Mouse (Mus musculus) lung, postnatal 25 days (tissue): ENCODE measurements around the gene Foxp3.

Source experiments
- DNase-seq: peaks from one replicate; pipeline ENCODE4 v3.0.0; 2022; ENCODE audit warnings: low spot score

Gene Foxp3

DNA sequence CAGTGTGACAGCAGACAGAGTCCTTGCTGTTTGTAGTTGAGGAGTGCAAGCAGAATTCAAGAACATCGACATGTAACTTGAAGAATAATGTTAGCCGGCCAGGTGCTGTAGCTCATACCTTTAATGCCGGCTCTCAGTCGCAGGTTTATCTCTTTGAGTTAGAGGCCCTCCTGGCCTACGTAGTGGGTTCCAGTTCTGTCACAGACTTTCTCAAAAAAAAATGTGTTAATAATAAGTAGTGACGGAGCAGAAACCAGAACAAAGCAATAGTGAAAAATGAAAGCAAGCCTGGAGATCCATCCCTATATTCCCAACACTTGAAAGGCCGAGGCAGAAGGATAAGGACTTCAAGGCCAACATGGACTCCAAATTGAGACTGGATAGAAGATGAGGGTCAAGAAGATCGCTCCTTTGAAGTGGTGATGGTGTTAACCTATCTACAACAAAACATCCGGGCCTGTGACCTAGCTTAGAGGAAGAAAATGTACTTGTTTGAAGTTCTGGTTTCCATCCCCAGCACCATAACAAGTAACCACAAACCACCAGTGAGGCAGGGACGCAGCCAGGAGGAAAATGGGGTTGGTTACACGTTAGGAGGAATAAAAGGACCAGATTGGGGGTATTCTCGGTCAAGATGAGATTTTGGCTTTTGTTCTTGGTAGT is 44.6 kb downstream of the Foxp3 start:
- DNase-seq: no peak

DNA sequence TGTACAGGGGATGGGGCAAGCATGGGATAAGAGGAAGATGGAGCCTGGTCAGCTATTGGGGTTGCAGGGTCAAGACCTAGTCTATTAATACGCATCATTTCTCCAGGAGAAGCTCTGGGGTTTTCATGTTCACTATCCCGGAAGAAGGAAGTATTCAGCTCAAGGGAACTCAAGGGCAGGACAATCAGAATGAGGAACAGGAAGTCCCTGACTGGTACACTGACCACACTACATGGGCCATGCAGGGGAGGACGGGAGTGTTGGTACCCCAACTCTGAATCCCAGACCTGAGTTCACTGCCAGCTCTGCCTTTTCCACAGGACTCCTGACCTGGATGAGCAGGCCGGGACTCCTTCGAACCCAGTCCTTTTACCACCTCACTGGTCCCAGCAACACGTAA is 59.1 kb downstream of the Foxp3 start:
- no peak for DNase-seq

- no peak for DNase-seq
Observed at GRCm38 (mm10) chrX:7635101-7635500, 61.7 kb downstream of the Foxp3 start.

DNA sequence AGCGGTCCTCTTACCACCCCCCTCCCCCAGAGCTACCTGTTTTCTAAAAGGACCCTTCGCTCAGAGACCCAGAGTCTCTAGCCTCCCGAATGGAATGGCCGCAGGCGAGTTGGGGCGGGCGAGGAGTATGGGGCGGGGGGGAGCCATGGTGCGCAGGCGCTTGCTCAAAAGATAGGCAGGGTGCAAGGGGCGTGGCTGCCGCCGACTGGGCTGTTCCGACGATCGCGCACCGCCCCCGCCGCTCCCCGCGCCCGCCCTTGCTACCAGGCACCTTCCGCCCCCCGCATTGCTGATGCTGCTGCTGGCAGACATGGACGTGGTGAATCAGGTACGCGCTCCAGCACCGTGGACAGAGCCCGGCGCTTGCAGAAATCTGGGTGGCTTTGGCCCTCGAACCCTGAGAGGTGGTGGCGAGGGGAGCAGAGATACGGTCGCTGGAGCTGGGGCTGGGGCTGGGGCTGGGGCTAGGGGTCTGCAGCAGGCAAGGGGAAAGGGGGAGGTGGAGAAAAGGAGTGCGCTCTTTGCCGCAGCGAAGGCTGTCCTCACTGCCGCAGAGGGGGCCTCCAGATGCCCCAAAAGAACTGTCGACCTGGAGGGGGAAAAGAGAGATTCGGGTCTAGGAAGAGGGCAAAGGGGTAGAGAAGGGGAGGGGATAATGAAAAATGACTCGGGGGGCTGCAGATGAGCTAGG is 65.1 kb downstream of the Foxp3 start, which contains the start of gene Syp:
Gene Syp (plus strand): TSS at position 71 of the 691 bp plus-strand sequence.
- DNase-seq: peak; percentile 55

DNA sequence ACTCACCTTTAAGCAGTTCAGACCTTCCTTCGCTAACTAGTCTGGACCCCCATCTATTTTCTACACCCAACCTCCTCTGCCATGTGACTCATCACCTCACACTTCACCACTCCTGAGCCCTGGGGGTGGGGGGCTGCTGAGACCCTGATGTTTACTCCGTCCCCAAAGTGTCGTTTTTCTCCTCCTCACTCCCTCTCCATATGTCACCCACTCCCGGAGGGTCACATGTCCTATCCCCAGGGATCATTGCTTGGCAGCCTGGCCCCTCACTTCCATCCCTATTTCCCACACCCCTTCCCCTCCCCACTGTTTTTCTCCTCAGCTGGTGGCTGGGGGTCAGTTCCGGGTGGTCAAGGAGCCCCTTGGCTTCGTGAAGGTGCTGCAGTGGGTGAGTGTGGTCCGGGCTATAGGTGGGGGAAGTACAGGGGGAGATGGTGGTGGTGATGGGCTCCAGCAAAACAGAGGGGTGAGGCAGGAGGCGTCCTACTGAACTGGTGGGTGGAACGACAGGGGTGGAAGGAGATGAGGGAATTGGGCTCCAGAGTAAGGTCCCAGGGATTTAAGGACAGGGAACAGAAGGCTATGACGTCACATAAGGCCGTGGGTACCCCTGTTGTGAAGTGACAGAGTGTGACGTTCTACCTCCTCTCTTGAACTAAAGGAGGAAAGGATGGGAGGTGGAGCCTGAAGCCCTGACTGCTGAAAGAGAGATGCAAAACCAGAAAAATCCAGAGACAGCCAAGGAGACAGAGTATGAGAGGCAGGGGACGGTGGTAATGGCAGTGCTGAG is 66.3 kb downstream of the Foxp3 start:
- DNase-seq: no peak

DNA sequence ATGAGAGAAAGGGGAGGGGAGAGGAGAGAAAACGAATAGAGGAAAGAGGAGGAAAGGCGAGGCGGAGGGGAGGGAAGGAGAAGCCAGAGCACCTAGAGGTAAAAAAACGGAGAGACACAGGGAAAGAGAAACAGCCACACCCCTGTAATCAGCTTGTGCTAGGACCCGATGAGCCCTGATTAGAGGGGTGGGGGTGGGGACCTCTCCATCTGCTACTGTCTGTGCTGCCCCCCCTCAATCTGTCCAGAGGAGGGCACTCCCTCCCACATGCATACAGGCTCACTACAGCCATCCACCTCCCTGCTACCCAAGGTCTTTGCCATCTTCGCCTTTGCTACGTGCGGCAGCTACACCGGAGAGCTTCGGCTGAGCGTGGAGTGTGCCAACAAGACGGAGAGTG is 67.3 kb downstream of the Foxp3 start:
- no peak for DNase-seq
